Mouse (Mus musculus) myocyte (in vitro differentiated cells): ENCODE measurements at regions not wholly inside any gene's neighbourhood (a gene's known extent, or its start where the extent isn't known, plus 50 kb on each side); places are given as distances from the start of the nearest gene placed in this dataset.

Experiments used
- E2F4 ChIP-seq: IDR thresholded peaks from one replicate; pipeline ENCODE4 v1.6.1; 2011; ENCODE audit warnings: mild to moderate bottlenecking, control low read depth, moderate library complexity; ENCODE audit not compliant: insufficient read depth
- MAX ChIP-seq: IDR thresholded peaks from one replicate; pipeline ENCODE4 v1.6.1; 2011; ENCODE audit warnings: low read depth, mild to moderate bottlenecking, control low read depth
- POLR2A ChIP-seq: IDR thresholded peaks from one replicate; pipeline ENCODE4 v1.6.1; 2011; ENCODE audit warnings: low read depth, mild to moderate bottlenecking, control low read depth, moderate library complexity; ENCODE audit not compliant: insufficient read length
- POLR2AphosphoS2 ChIP-seq: IDR thresholded peaks from one replicate; pipeline ENCODE4 v1.6.1; 2011; ENCODE audit warnings: low read depth, control low read depth; ENCODE audit not compliant: insufficient read length
- REST ChIP-seq: IDR thresholded peaks from one replicate; pipeline ENCODE4 v1.6.1; 2011; ENCODE audit warnings: mild to moderate bottlenecking, control low read depth, moderate library complexity; ENCODE audit not compliant: insufficient read depth, insufficient read length
- TCF12 ChIP-seq: IDR thresholded peaks from one replicate; pipeline ENCODE4 v1.6.1; 2011; ENCODE audit warnings: mild to moderate bottlenecking, control low read depth; ENCODE audit not compliant: poor library complexity, insufficient read depth, severe bottlenecking
- TCF3 ChIP-seq: IDR thresholded peaks from one replicate; pipeline ENCODE4 v1.6.1; 2011; ENCODE audit warnings: low read depth, control low read depth; ENCODE audit not compliant: insufficient read length
- USF1 ChIP-seq: IDR thresholded peaks from one replicate; pipeline ENCODE4 v1.6.1; 2011; ENCODE audit warnings: low read depth, mild to moderate bottlenecking, control low read depth, moderate library complexity

DNA sequence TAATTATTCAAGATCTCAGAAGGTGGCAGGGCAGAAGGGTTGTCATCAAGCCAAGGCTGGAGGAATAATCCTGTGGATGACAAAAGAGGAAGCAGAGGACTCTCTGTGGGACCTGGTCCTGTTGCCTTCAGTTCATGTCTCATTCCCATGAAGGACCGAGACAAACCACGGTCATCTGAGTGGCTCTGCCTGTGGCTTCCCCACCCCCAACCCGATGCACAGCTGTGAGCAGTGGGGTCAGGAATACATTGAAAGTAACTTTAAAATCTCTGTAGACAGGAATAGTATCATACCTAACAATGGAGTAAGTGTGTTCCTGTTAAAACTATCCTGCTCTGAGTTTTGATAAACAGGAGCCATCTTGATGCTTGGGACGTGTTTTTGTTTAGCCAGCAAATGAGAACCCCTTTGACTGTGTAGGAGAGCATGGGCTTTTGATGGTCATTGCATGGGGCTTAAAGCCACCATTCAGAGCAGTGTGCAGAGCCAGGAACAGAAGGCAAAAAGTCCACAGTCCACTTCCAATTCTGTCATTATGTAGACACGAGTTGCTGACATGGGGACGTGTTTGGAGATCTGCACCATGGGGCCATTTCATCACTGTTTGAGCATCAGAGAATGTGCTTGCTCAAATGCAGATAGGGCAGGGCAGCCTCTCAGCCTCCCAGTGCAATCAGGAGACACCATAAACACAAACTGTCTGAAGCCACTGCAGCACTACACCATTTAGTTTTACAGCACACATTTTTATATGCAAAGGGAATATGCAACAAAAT, 88.3 kb downstream of the Gm815 start:
- TF ChIP-seq REST (no peak), POLR2A (no peak), USF1 (no peak), E2F4 (no peak), TCF12 (no peak), MAX (no peak), POLR2AphosphoS2 (no peak), TCF3 (no peak)
